Mouse (Mus musculus) neutrophil, adult 5-6 weeks (primary cell): ENCODE data around the gene Tbc1d1. TPM values are rescaled to one million over a fixed set of nuclear protein-coding genes. Genes with fewer than 3 reads are reported as not detected.

ENCODE experiments used
- ATAC-seq: fragments of 151-379, 151-347 bp; 2 replicates; pipeline ENCODE4 v1.8.0; 2017; ENCODE audit warnings: mild to moderate bottlenecking, moderate TSS enrichment; ENCODE audit not compliant: insufficient number of reproducible peaks, poor library complexity, low FRiP score, severe bottlenecking; ENCODE audit errors: extremely low read depth
- total RNA-seq: library from RNA; stranded (forward); fragments of 200-1000 nt; gene quantifications from 2 replicates; pipeline ENCODE4 v1.2.3, GENCODE M21; 2017

The Tbc1d1 gene
- total RNA-seq, 1 experiment from 2014 or later = 89.8 TPM

GRCm38 (mm10) chr5:64384546-64384945 lies 228.4 kb downstream of the Tbc1d1 start:
- no peak for ATAC-seq

GRCm38 (mm10) chr5:64386996-64387395 lies 230.9 kb downstream of the Tbc1d1 start:
- no peak for ATAC-seq

GRCm38 (mm10) chr5:64389202-64389929 lies 233.3 kb downstream of the Tbc1d1 start:
- ATAC-seq = no peak

- no peak for ATAC-seq
Observed at GRCm38 (mm10) chr5:64391346-64391745, 235.2 kb downstream of the Tbc1d1 start.

GRCm38 (mm10) chr5:64392426-64393020 lies 236.4 kb downstream of the Tbc1d1 start:
- 0 out of 2 replicates have a peak, but pooled peaks have one; percentile 7 for ATAC-seq

GRCm38 (mm10) chr5:64393530-64393929 lies 237.4 kb downstream of the Tbc1d1 start:
- no peak for ATAC-seq

- no peak for ATAC-seq
Observed at GRCm38 (mm10) chr5:64398155-64398554, 242.1 kb downstream of the Tbc1d1 start.

GRCm38 (mm10) chr5:64400742-64401141 lies 244.6 kb downstream of the Tbc1d1 start:
- ATAC-seq = no peak

Other genes with a start within 250 kb of the Tbc1d1 start
- 40.7 and 43.1 TPM in 2 replicates for gene Rell1, start 187.4 kb upstream of the Tbc1d1 start, total RNA-seq
- 24.9 and 25.6 TPM in 2 replicates for gene Pgm2, start 63.4 kb upstream of the Tbc1d1 start, total RNA-seq